Mouse (Mus musculus) hindbrain, embryonic 13.5 days (tissue): ENCODE measurements around the gene Olfr24. TPM values are rescaled to one million over a fixed set of nuclear protein-coding genes. Genes with fewer than 3 reads are reported as not detected.
"Not testable (repeated sequence)": the region's sequence is repeated elsewhere in the genome, so short reads cannot be mapped to it uniquely, and the experiment has no call there.

Source experiments
- ATAC-seq: fragments of 200-750 bp; cut with Nextera tagmentation; 2 replicates; pipeline ENCODE4 v1.8.0; 2017; ENCODE audit warnings: moderate TSS enrichment; ENCODE audit not compliant: low FRiP score
- H3K27ac ChIP-seq: fragments of 300-500 bp; sonication (generic); 2 replicates; pipeline ENCODE4 v1.5.1; 2015; ENCODE audit warnings: inconsistent platforms, mild to moderate bottlenecking, moderate library complexity
- H3K27me3 ChIP-seq: fragments of 300-500 bp; sonication (generic); 2 replicates; pipeline ENCODE4 v1.6.1; 2015; ENCODE audit warnings: mild to moderate bottlenecking, inconsistent platforms
- H3K36me3 ChIP-seq: fragments of 300-500 bp; sonication (generic); 2 replicates; pipeline ENCODE4 v1.6.1; 2015; ENCODE audit warnings: mild to moderate bottlenecking, inconsistent platforms
- H3K4me1 ChIP-seq: fragments of 300-500 bp; sonication (generic); replicated peaks from 2 replicates; pipeline ENCODE4 v1.6.1; 2015; ENCODE audit warnings: inconsistent platforms
- H3K4me2 ChIP-seq: fragments of 300-500 bp; sonication (generic); 2 replicates; pipeline ENCODE4 v1.6.1; 2015; ENCODE audit warnings: inconsistent platforms, mild to moderate bottlenecking, moderate library complexity
- H3K4me3 ChIP-seq: fragments of 300-500 bp; sonication (generic); 2 replicates; pipeline ENCODE4 v1.5.1; 2015; ENCODE audit warnings: mild to moderate bottlenecking, inconsistent platforms
- H3K9ac ChIP-seq: fragments of 300-500 bp; sonication (generic); 2 replicates; pipeline ENCODE4 v1.6.1; 2015; ENCODE audit warnings: mild to moderate bottlenecking, inconsistent platforms
- H3K9me3 ChIP-seq: fragments of 300-500 bp; sonication (generic); 2 replicates; pipeline ENCODE4 v1.6.1; 2016; ENCODE audit warnings: inconsistent platforms
- WGBS: fragments of 180-500 bp; shearing (Covaris S2); methylation state at CpG from one replicate; pipeline ENCODE4 v1.1.7; 2015; 5-methylcytosine and 5-hydroxymethylcytosine counted together
- polyA plus RNA-seq: library from polyadenylated mRNA; unstranded; fragments of >200 nt; fragmentation: Nextera tagmentation; extraction: Ambion mirVana; gene quantifications from 2 replicates; pipeline ENCODE4 v1.2.1, GENCODE M21; 2015

The Olfr24 gene
- polyA plus RNA-seq = not detected in 2 replicates

GRCm38 (mm10) chr9:18763896-18764295, at the start of gene Olfr24:
TSS of gene Olfr24 (minus strand) at chr9:18763996.
- Histone ChIP-seq H3K4me3 (no peak within 1 kb of the TSS), H3K4me2 (no peak within 1 kb of the TSS), H3K9me3 (no peaks in the 10 kb centered on the region), H3K9ac (no peak within 1 kb of the TSS), H3K4me1 (no peaks in the 10 kb centered on the region), H3K27ac (no peak within 1 kb of the TSS), H3K36me3 (no peaks in the 10 kb centered on the region), H3K27me3 (no peaks in the 10 kb centered on the region)
- no peak for ATAC-seq

GRCm38 (mm10) chr9:18785316-18785715, 21.5 kb upstream of the Olfr24 start:
- Histone ChIP-seq H3K4me3 (no peak overlapping the region), H3K36me3 (no peaks in the 10 kb centered on the region), H3K27ac (no peak overlapping the region), H3K4me2 (no peak overlapping the region), H3K9me3 (no peaks in the 10 kb centered on the region), H3K4me1 (no peaks in the 10 kb centered on the region), H3K9ac (no peak overlapping the region), H3K27me3 (no peaks in the 10 kb centered on the region)
- 58% methylated on average over 7 of the region's 7 CpGs for WGBS
- ATAC-seq = no peak

GRCm38 (mm10) chr9:18779476-18779875, 15.7 kb upstream of the Olfr24 start:
- peak overlapping the region; percentile 19 for H3K4me2 ChIP-seq
- 71% methylated on average over 24 of the region's 24 CpGs for WGBS
- peak; percentile 78 for ATAC-seq

GRCm38 (mm10) chr9:18778981-18779380, 15.2 kb upstream of the Olfr24 start:
- no peaks in the 10 kb centered on the region for H3K36me3 ChIP-seq
- H3K4me2 ChIP-seq = peak overlapping the region; percentile 19; the same call in 1 of the 2 replicates
- no peak overlapping the region for H3K9ac ChIP-seq
- H3K9me3 ChIP-seq = no peaks in the 10 kb centered on the region
- H3K4me3 ChIP-seq = no peak overlapping the region
- H3K27me3 ChIP-seq = no peaks in the 10 kb centered on the region
- no peak overlapping the region for H3K27ac ChIP-seq
- H3K4me1 ChIP-seq = no peaks in the 10 kb centered on the region
- ATAC-seq = no peak; the same call in 1 of the 2 replicates
- 60% methylated on average over 1 of the region's 1 CpGs for whole genome bisulfite sequencing

More at GRCm38 (mm10) chr9:18779476-18779875, 15.7 kb upstream of the Olfr24 start:
- Histone ChIP-seq H3K9ac (no peak overlapping the region), H3K4me1 (no peaks in the 10 kb centered on the region), H3K4me3 (no peak overlapping the region), H3K27ac (no peak overlapping the region), H3K9me3 (no peaks in the 10 kb centered on the region), H3K36me3 (no peaks in the 10 kb centered on the region), H3K27me3 (no peaks in the 10 kb centered on the region)

- Histone ChIP-seq H3K36me3 (no peaks in the 10 kb centered on the region), H3K9ac (no peak overlapping the region), H3K4me2 (no peak overlapping the region), H3K9me3 (no peaks in the 10 kb centered on the region), H3K4me1 (no peaks in the 10 kb centered on the region), H3K27ac (no peak overlapping the region), H3K27me3 (no peaks in the 10 kb centered on the region), H3K4me3 (no peak overlapping the region)
- 76% methylated on average over 1 of the region's 1 CpGs for WGBS
- no peak for ATAC-seq
These were observed 8.2 kb downstream of the Olfr24 start for GRCm38 (mm10) chr9:18755595-18755994.

- Histone ChIP-seq H3K36me3 (no peaks in the 10 kb centered on the region), H3K9ac (no peak overlapping the region), H3K9me3 (no peaks in the 10 kb centered on the region), H3K4me1 (no peaks in the 10 kb centered on the region), H3K4me2 (no peak overlapping the region), H3K4me3 (no peak overlapping the region), H3K27ac (no peak overlapping the region), H3K27me3 (no peaks in the 10 kb centered on the region)
- ATAC-seq = 0 out of 2 replicates have a peak, but pooled peaks have one; percentile 46
- WGBS = 26% methylated on average over 5 of the region's 5 CpGs
These were observed 19.2 kb downstream of the Olfr24 start for GRCm38 (mm10) chr9:18744639-18745038.

GRCm38 (mm10) chr9:18734177-18734576, 29.6 kb downstream of the Olfr24 start:
- H3K9ac ChIP-seq, H3K9me3 ChIP-seq, H3K36me3 ChIP-seq, H3K4me2 ChIP-seq, H3K27me3 ChIP-seq, H3K4me3 ChIP-seq, H3K27ac ChIP-seq, ATAC-seq, H3K4me1 ChIP-seq: not testable (repeated sequence)
- 58% methylated on average over 2 of the region's 2 CpGs for WGBS

GRCm38 (mm10) chr9:18722712-18723099, 41.1 kb downstream of the Olfr24 start:
- H3K4me2 ChIP-seq = no peak overlapping the region
- 0 out of 2 replicates have a peak, but pooled peaks cover 3% of the 10 kb centered on the region for H3K4me1 ChIP-seq
- 18% methylated on average over 4 of the region's 4 CpGs for WGBS
- no peak overlapping the region for H3K9ac ChIP-seq
- H3K27me3 ChIP-seq = 0 out of 2 replicates have a peak, but pooled peaks cover 3% of the 10 kb centered on the region
- no peaks in the 10 kb centered on the region for H3K36me3 ChIP-seq
- no peak overlapping the region for H3K4me3 ChIP-seq
- H3K27ac ChIP-seq = no peak overlapping the region
- ATAC-seq = no peak
- no peaks in the 10 kb centered on the region for H3K9me3 ChIP-seq

GRCm38 (mm10) chr9:18721931-18722711, 41.7 kb downstream of the Olfr24 start:
- H3K9me3 ChIP-seq = no peaks in the 10 kb centered on the region
- H3K27ac ChIP-seq = peak overlapping the region; percentile 5; the same call in 1 of the 2 replicates
- H3K4me1 ChIP-seq = 0 out of 2 replicates have a peak, but pooled peaks cover 3% of the 10 kb centered on the region
- H3K9ac ChIP-seq = 0 out of 2 replicates have a peak overlapping the region, but pooled peaks have one; percentile 1
- peak; percentile 89 for ATAC-seq
- no peak overlapping the region for H3K4me2 ChIP-seq
- 0 out of 2 replicates have a peak, but pooled peaks cover 2% of the 10 kb centered on the region for H3K27me3 ChIP-seq
- no peak overlapping the region for H3K4me3 ChIP-seq
- no peaks in the 10 kb centered on the region for H3K36me3 ChIP-seq
- WGBS = 18% methylated on average over 6 of the region's 6 CpGs

- no peaks in the 10 kb centered on the region for H3K9me3 ChIP-seq
These were observed 42.8 kb downstream of the Olfr24 start for GRCm38 (mm10) chr9:18721011-18721410.

GRCm38 (mm10) chr9:18705628-18706027, 58.2 kb downstream of the Olfr24 start:
- Histone ChIP-seq H3K4me2 (no peak overlapping the region), H3K36me3 (no peaks in the 10 kb centered on the region), H3K9ac (no peak overlapping the region), H3K4me1 (no peaks in the 10 kb centered on the region), H3K4me3 (no peak overlapping the region), H3K27ac (no peak overlapping the region), H3K9me3 (no peaks in the 10 kb centered on the region), H3K27me3 (no peaks in the 10 kb centered on the region)
- ATAC-seq = no peak

More at GRCm38 (mm10) chr9:18721011-18721410, 42.8 kb downstream of the Olfr24 start:
- WGBS = 42% methylated on average over 2 of the region's 2 CpGs
- Histone ChIP-seq H3K36me3 (no peaks in the 10 kb centered on the region), H3K4me1 (0 out of 2 replicates have a peak, but pooled peaks cover 3% of the 10 kb centered on the region), H3K4me2 (no peak overlapping the region), H3K4me3 (no peak overlapping the region), H3K9ac (no peak overlapping the region), H3K27ac (no peak overlapping the region), H3K27me3 (0 out of 2 replicates have a peak, but pooled peaks cover 2% of the 10 kb centered on the region)
- no peak for ATAC-seq
